Comparison of ENCODE assay signal across 30 mouse cellular contexts in genomic region chr3:87785156-87785555, GRCm38 (mm10). TPM values are rescaled to one million over a fixed set of nuclear protein-coding genes. Genes with fewer than 3 reads are reported as not detected.
DNase-seq lines count a peak whose midpoint lies in the region; ATAC-seq and TF ChIP-seq lines count a peak whose summit lies in the region.
"Had no signal": no experiment of that assay in that cellular context is flagged by ENCODE, and none has a peak within 500 bp of the region (broad histone marks: within the 10 kb centered on the region; RNA-seq: fewer than 3 reads in every experiment).

No protein-coding gene starts in this region.

- TF ChIP-seq CTCF in lung, postnatal 0 days (IDR thresholded peaks at IDR 0.05), result no peak

- DNase-seq in embryonic facial prominence, embryonic 10.5 days (ENCODE audit: low spot score), result no peak
- DNase-seq in kidney, postnatal 4 days, result no peak
- DNase-seq in lung, postnatal 0 days (ENCODE audit: low spot score), result peak; percentile 51
- DNase-seq in lung, postnatal 4 days, result no peak
- no peak for DNase-seq in layer of hippocampus, postnatal 36 days
- DNase-seq: adrenal gland, postnatal 25 days; B cell, adult 2 months; cerebellum, adult 11-12 months; cerebellum, adult 8-10 months; cerebellum, postnatal 36 days; gastrocnemius, postnatal 10 days; gastrocnemius, postnatal 36 days; heart, adult 11 months had no signal

- H3K4me1 ChIP-seq in embryonic facial prominence, embryonic 12.5 days, result peaks cover 18% of the 10 kb centered on the region
- H3K4me1 ChIP-seq in embryonic facial prominence, embryonic 10.5 days, result peaks cover 39% of the 10 kb centered on the region
- H3K4me1 ChIP-seq in kidney, embryonic 15.5 days, result peaks cover 18% of the 10 kb centered on the region
- H3K4me1 ChIP-seq in lung, postnatal 0 days (ENCODE audit: insufficient read depth, low read depth, low read length), result no peaks in the 10 kb centered on the region

- H3K27me3 ChIP-seq in embryonic facial prominence, embryonic 12.5 days, result 0 out of 2 replicates have a peak, but pooled peaks cover 3% of the 10 kb centered on the region
- H3K27me3 ChIP-seq in embryonic facial prominence, embryonic 10.5 days (replicated peaks; ENCODE audit: low read depth, poor library complexity, severe bottlenecking), result peaks cover 40% of the 10 kb centered on the region
- 0 out of 2 replicates have a peak, but pooled peaks cover under 1% of the 10 kb centered on the region for H3K27me3 ChIP-seq in kidney, embryonic 15.5 days
- H3K27me3 ChIP-seq in lung, postnatal 0 days (replicated peaks; ENCODE audit: insufficient read depth, low read length), result no peaks in the 10 kb centered on the region

- H3K27ac ChIP-seq in embryonic facial prominence, embryonic 12.5 days, result 0 out of 2 replicates have a peak overlapping the region, but pooled peaks have one; percentile 46
- no peak overlapping the region for H3K27ac ChIP-seq in embryonic facial prominence, embryonic 10.5 days (replicated peaks)
- 0 out of 2 replicates have a peak overlapping the region, but pooled peaks have one; percentile 8 for H3K27ac ChIP-seq in kidney, embryonic 15.5 days
- no peak overlapping the region for H3K27ac ChIP-seq in lung, postnatal 0 days (ENCODE audit: low read length)
- H3K27ac ChIP-seq: embryonic facial prominence, embryonic 13.5 days; forebrain, embryonic 10.5 days; forebrain, embryonic 13.5 days; hindbrain, embryonic 13.5 days; hindbrain, postnatal 0 days had no signal

- no peak overlapping the region for H3K4me2 ChIP-seq in embryonic facial prominence, embryonic 12.5 days (replicated peaks)
- no peak overlapping the region for H3K4me2 ChIP-seq in kidney, embryonic 15.5 days
- H3K4me2 ChIP-seq in lung, postnatal 0 days (replicated peaks; ENCODE audit: low read depth, low read length), result no peak overlapping the region
- H3K4me2 ChIP-seq: embryonic facial prominence, embryonic 13.5 days; forebrain, embryonic 13.5 days; heart, embryonic 11.5 days; hindbrain, embryonic 13.5 days had no signal

- no peak overlapping the region for H3K4me3 ChIP-seq in embryonic facial prominence, embryonic 12.5 days
- no peak overlapping the region for H3K4me3 ChIP-seq in embryonic facial prominence, embryonic 10.5 days
- H3K4me3 ChIP-seq in kidney, embryonic 15.5 days (replicated peaks), result no peak overlapping the region
- no peak overlapping the region for H3K4me3 ChIP-seq in lung, postnatal 0 days (ENCODE audit: low read depth, low read length)
- H3K4me3 ChIP-seq: embryonic facial prominence, embryonic 13.5 days; forebrain, embryonic 10.5 days; forebrain, embryonic 13.5 days; hindbrain, embryonic 13.5 days had no signal

- no peaks in the 10 kb centered on the region for H3K36me3 ChIP-seq in embryonic facial prominence, embryonic 12.5 days
- no peaks in the 10 kb centered on the region for H3K36me3 ChIP-seq in embryonic facial prominence, embryonic 10.5 days (replicated peaks)
- no peaks in the 10 kb centered on the region for H3K36me3 ChIP-seq in kidney, embryonic 15.5 days
- no peaks in the 10 kb centered on the region for H3K36me3 ChIP-seq in lung, postnatal 0 days (ENCODE audit: insufficient read depth, low read length)
- H3K36me3 ChIP-seq: embryonic facial prominence, embryonic 13.5 days; forebrain, embryonic 10.5 days; G1E; hindbrain, embryonic 13.5 days had no signal

- no peak for TF ChIP-seq EP300 in lung, postnatal 0 days (IDR thresholded peaks at IDR 0.05)

- H3K9ac ChIP-seq in embryonic facial prominence, embryonic 12.5 days, result no peak overlapping the region
- no peak overlapping the region for H3K9ac ChIP-seq in kidney, embryonic 15.5 days
- no peak overlapping the region for H3K9ac ChIP-seq in lung, postnatal 0 days (replicated peaks; ENCODE audit: low read depth)
- H3K9ac ChIP-seq: embryonic facial prominence, embryonic 13.5 days; forebrain, embryonic 13.5 days; hindbrain, embryonic 13.5 days had no signal

- WGBS in embryonic facial prominence, embryonic 12.5 days, result 64% methylated on average over 5 of the region's 5 CpGs
- 84% methylated on average over 5 of the region's 5 CpGs for WGBS in embryonic facial prominence, embryonic 10.5 days
- 62% methylated on average over 5 of the region's 5 CpGs for WGBS in kidney, embryonic 15.5 days
- 48% methylated on average over 5 of the region's 5 CpGs for WGBS in lung, postnatal 0 days

- ATAC-seq in embryonic facial prominence, embryonic 12.5 days (ENCODE audit: insufficient number of reproducible peaks, insufficient read depth, low FRiP score, low TSS enrichment), result no peak
- ATAC-seq in kidney, embryonic 15.5 days (replicated peaks; ENCODE audit: low FRiP score), result no peak
- ATAC-seq in lung, postnatal 0 days, result no peak
- peak; percentile 71 for ATAC-seq in granulocyte monocyte progenitor cell, adult 5-6 weeks (replicated peaks; ENCODE audit: poor library complexity, severe bottlenecking)
- ATAC-seq: activated CD4-positive, CD25-positive, alpha-beta regulatory T cell, adult 4 months; forebrain, embryonic 13.5 days; forebrain, embryonic 16.5 days; hindbrain, postnatal 0 days; inflammation-experienced regulatory T-cells, adult 6 months had no signal

- no peaks in the 10 kb centered on the region for H3K9me3 ChIP-seq in embryonic facial prominence, embryonic 12.5 days
- no peaks in the 10 kb centered on the region for H3K9me3 ChIP-seq in embryonic facial prominence, embryonic 10.5 days
- H3K9me3 ChIP-seq in kidney, embryonic 15.5 days (replicated peaks), result no peaks in the 10 kb centered on the region
- no peaks in the 10 kb centered on the region for H3K9me3 ChIP-seq in lung, postnatal 0 days (ENCODE audit: low read length)
- H3K9me3 ChIP-seq: embryonic facial prominence, embryonic 13.5 days; forebrain, embryonic 10.5 days; forebrain, embryonic 13.5 days; G1E; hindbrain, embryonic 13.5 days had no signal

RNA-seq across cellular contexts. Expression of gene Ntrk1, which starts 9.8 kb away (rescaled TPM):
- 40.0 and 51.7 TPM in 2 replicates for polyA plus RNA-seq in embryonic facial prominence, embryonic 12.5 days (2016; fragmentation: Nextera tagmentation; extraction: Ambion mirVana)
- 10.7 and 11.0 TPM in 2 replicates for polyA plus RNA-seq in embryonic facial prominence, embryonic 10.5 days (2016; fragmentation: Nextera tagmentation; extraction: Ambion mirVana)
- 6.1 and 8.4 TPM in 2 replicates for polyA plus RNA-seq in kidney, embryonic 15.5 days (2015; fragmentation: Nextera tagmentation; extraction: Ambion mirVana)
- 4.1 and 4.2 TPM in 2 replicates for polyA plus RNA-seq in lung, postnatal 0 days (2015; fragmentation: Nextera tagmentation; extraction: Ambion mirVana)
- not detected in 2 replicates for total RNA-seq in granulocyte monocyte progenitor cell, adult 5-6 weeks (2014; fragmentation: Nextera tagmentation)
- total RNA-seq in granulocyte monocyte progenitor cell, adult 5-6 weeks (2017), result not detected in 2 replicates
- total RNA-seq in layer of hippocampus, postnatal 36 days (2021), result under 1 TPM in 1 of 2 experiments, not detected in 1; 0.12 TPM
- total RNA-seq: G1E; gastrocnemius, adult 18-20 months; gastrocnemius, postnatal 36 days; hematopoietic stem cell, adult 5-6 weeks had no signal
- polyA plus RNA-seq: activated CD4-positive, CD25-positive, alpha-beta regulatory T cell, adult 4 months; G1E had no signal

RNA-seq across cellular contexts. Expression of gene Insrr, which starts 11.6 kb away (rescaled TPM):
- 1.7 and 1.9 TPM in 2 replicates for polyA plus RNA-seq in embryonic facial prominence, embryonic 12.5 days (2016; fragmentation: Nextera tagmentation; extraction: Ambion mirVana)
- polyA plus RNA-seq in embryonic facial prominence, embryonic 10.5 days (2016; fragmentation: Nextera tagmentation; extraction: Ambion mirVana), result 0.49 and 0.54 TPM in 2 replicates
- polyA plus RNA-seq in kidney, embryonic 15.5 days (2015; fragmentation: Nextera tagmentation; extraction: Ambion mirVana), result 1.2 and 1.5 TPM in 2 replicates
- polyA plus RNA-seq in lung, postnatal 0 days (2015; fragmentation: Nextera tagmentation; extraction: Ambion mirVana), result 0.02 and 0.12 TPM in 2 replicates
- not detected in 2 replicates for total RNA-seq in granulocyte monocyte progenitor cell, adult 5-6 weeks (2014; fragmentation: Nextera tagmentation)
- total RNA-seq in granulocyte monocyte progenitor cell, adult 5-6 weeks (2017), result not detected in 2 replicates
- under 1 TPM; 0.15 TPM for total RNA-seq in layer of hippocampus, postnatal 36 days (2021)
- total RNA-seq: gastrocnemius, adult 18-20 months; gastrocnemius, postnatal 36 days; heart, adult 8-10 months had no signal
- polyA plus RNA-seq: G1E; heart, postnatal 0 days had no signal

RNA-seq across cellular contexts. Expression of gene Lrrc71, which starts 36.7 kb away (rescaled TPM):
- 0.28 and 0.31 TPM in 2 replicates for polyA plus RNA-seq in embryonic facial prominence, embryonic 12.5 days (2016; fragmentation: Nextera tagmentation; extraction: Ambion mirVana)
- polyA plus RNA-seq in embryonic facial prominence, embryonic 10.5 days (2016; fragmentation: Nextera tagmentation; extraction: Ambion mirVana), result 0.28 and 0.41 TPM in 2 replicates
- 0.66 and 0.84 TPM in 2 replicates for polyA plus RNA-seq in kidney, embryonic 15.5 days (2015; fragmentation: Nextera tagmentation; extraction: Ambion mirVana)
- 8.9 and 9.3 TPM in 2 replicates for polyA plus RNA-seq in lung, postnatal 0 days (2015; fragmentation: Nextera tagmentation; extraction: Ambion mirVana)
- not detected in 2 replicates for total RNA-seq in granulocyte monocyte progenitor cell, adult 5-6 weeks (2014; fragmentation: Nextera tagmentation)
- not detected in 2 replicates for total RNA-seq in granulocyte monocyte progenitor cell, adult 5-6 weeks (2017)
- 1 to 10 TPM in 1 of 2 experiments, under 1 TPM in 1; 0.40 to 1.6 TPM for total RNA-seq in layer of hippocampus, postnatal 36 days (2021)
- total RNA-seq: gastrocnemius, adult 18-20 months had no signal
- polyA plus RNA-seq: G1E had no signal

RNA-seq across cellular contexts. Expression of gene Pear1, which starts 39.0 kb away (rescaled TPM):
- 14.4 and 15.1 TPM in 2 replicates for polyA plus RNA-seq in embryonic facial prominence, embryonic 12.5 days (2016; fragmentation: Nextera tagmentation; extraction: Ambion mirVana)
- polyA plus RNA-seq in embryonic facial prominence, embryonic 10.5 days (2016; fragmentation: Nextera tagmentation; extraction: Ambion mirVana), result 12.2 and 13.4 TPM in 2 replicates
- polyA plus RNA-seq in kidney, embryonic 15.5 days (2015; fragmentation: Nextera tagmentation; extraction: Ambion mirVana), result 40.8 and 51.0 TPM in 2 replicates
- 20.8 and 21.4 TPM in 2 replicates for polyA plus RNA-seq in lung, postnatal 0 days (2015; fragmentation: Nextera tagmentation; extraction: Ambion mirVana)
- 1.8 and 9.6 TPM in 2 replicates for total RNA-seq in granulocyte monocyte progenitor cell, adult 5-6 weeks (2014; fragmentation: Nextera tagmentation)
- 0.57 and 1.0 TPM in 2 replicates for total RNA-seq in granulocyte monocyte progenitor cell, adult 5-6 weeks (2017)
- 10 to 100 TPM in 1 of 2 experiments, 1 to 10 TPM in 1; 8.0 to 10.4 TPM for total RNA-seq in layer of hippocampus, postnatal 36 days (2021)
- polyA plus RNA-seq: G1E had no signal

Comparison
In these comparisons a context has a peak if more than half of its experiments do, and no peak if none do; other contexts are left out.
1. H3K27ac ChIP-seq: peak in embryonic facial prominence, embryonic 12.5 days (single experiment) and kidney, embryonic 15.5 days (single experiment); none in embryonic facial prominence, embryonic 10.5 days (single experiment) and lung, postnatal 0 days (single experiment).